Mouse (Mus musculus) gastrocnemius, postnatal 25 days (tissue): ENCODE data around the gene Ip6k1. TPM values are rescaled to one million over a fixed set of nuclear protein-coding genes. Genes with fewer than 3 reads are reported as not detected.

Source experiments
- DNase-seq: peaks from one replicate; pipeline ENCODE4 v3.0.0; 2022
- total RNA-seq, 2 experiments: library from RNA; stranded (reverse); gene quantifications; 1 replicate in 1 of 2; 2 replicates in 1 of 2; pipeline ENCODE4 v1.2.3; 2021

Gene Ip6k1
- total RNA-seq, 2 experiments from 2014 or later = 21.0 to 23.3 TPM

DNA sequence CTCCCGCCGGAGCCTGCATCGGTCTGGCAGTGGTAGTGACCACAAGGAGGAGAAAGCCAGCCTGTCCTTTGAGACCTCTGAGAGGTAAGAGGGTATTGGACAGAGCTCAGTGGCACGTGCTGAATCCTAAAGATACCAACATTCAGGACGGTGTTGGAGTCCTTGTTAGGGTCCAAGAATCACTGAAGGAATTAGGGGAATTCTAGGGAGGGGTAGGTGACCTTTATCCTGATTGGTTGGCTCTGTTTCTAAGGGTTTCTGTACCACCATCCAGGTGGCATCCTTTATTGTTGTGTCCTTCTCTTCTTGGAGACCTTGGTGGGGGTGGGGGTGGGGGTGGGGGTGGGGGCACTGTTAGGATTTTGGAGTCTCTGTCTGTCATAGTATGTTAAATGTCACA is 29.8 kb downstream of the Ip6k1 start:
- no peak for DNase-seq

- no peak for DNase-seq
These were observed 33.2 kb downstream of the Ip6k1 start for GRCm38 (mm10) chr9:108035331-108036156.

DNA sequence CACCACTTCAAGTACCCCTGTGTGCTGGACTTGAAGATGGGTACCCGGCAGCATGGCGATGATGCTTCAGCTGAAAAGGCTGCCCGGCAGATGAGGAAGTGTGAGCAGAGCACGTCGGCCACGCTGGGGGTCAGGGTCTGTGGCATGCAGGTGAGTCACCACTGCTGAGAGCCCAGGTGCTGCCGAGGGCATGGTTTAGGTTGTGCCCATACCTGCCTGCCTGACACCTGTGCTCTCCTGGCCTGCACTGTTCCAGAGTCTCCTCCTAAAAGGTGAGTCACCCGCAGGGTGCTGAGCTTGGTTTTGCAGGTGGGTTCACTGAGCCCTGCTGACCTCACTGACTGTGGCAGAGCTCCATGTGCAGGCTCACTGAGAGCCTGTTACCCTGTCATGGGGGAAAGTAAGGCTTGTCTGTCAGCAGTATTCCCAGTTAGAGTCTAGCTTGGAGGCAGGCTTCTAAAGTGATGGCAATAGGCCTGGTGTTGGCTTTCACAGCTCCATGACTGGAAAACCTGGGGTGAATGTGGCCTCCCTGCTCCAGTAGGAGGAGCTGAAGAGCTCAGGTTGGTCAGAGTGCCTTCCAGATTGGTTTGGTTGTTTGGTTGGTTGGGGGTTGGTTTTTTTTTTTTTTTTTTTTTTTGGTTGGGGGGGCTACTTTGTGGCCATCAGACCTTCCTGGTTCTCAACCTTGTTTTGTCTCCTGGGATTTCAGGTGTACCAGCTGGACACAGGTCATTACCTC is 42.6 kb downstream of the Ip6k1 start:
- DNase-seq = no peak

GRCm38 (mm10) chr9:108046582-108046981 is 44.3 kb downstream of the Ip6k1 start:
- DNase-seq = peak; percentile 25

- DNase-seq = peak; percentile 5
These were observed 45.6 kb downstream of the Ip6k1 start for GRCm38 (mm10) chr9:108047601-108048565.

- no peak for DNase-seq
These were observed 46.3 kb downstream of the Ip6k1 start for GRCm38 (mm10) chr9:108048566-108048955.

GRCm38 (mm10) chr9:108049016-108049455 is 46.7 kb downstream of the Ip6k1 start, which contains the start of gene Gmppb:
Gmppb (plus strand) TSS chr9:108049242.
- peak; percentile 97 for DNase-seq

DNA sequence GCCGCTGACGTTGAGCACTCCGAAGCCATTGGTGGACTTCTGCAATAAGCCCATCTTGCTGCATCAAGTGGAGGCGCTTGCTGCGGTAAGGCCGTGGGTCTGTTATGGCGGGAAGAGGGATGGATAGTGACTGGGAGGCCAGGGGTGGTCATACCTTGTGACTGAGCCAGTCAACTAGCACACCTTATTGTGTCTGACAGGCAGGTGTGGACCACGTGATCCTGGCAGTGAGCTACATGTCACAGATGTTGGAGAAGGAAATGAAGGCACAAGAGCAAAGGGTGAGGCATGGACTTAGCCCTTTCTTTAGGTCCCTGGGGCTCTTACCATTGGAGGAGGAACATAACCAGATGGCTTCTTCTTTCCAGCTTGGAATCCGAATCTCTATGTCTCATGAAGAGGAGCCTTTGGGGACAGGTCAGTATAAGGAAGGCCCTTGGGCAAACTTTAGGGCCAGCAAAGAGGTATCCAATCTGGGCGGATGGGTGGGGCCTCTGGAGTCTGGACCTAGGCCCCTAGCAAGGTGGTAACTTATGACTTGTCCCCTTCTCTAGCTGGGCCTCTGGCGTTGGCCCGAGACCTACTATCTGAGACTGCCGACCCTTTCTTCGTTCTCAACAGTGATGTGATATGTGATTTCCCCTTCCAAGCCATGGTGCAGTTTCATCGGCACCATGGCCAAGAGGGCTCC is 47.4 kb downstream of the Ip6k1 start:
- DNase-seq = peak; percentile 7

GRCm38 (mm10) chr9:108051184-108051930 is 49.1 kb downstream of the Ip6k1 start:
- peak; percentile 10 for DNase-seq

- DNase-seq = no peak
These were observed 49.6 kb downstream of the Ip6k1 start for GRCm38 (mm10) chr9:108051931-108052220.

GRCm38 (mm10) chr9:108052411-108052810 is 50.1 kb downstream of the Ip6k1 start:
- no peak for DNase-seq

DNA sequence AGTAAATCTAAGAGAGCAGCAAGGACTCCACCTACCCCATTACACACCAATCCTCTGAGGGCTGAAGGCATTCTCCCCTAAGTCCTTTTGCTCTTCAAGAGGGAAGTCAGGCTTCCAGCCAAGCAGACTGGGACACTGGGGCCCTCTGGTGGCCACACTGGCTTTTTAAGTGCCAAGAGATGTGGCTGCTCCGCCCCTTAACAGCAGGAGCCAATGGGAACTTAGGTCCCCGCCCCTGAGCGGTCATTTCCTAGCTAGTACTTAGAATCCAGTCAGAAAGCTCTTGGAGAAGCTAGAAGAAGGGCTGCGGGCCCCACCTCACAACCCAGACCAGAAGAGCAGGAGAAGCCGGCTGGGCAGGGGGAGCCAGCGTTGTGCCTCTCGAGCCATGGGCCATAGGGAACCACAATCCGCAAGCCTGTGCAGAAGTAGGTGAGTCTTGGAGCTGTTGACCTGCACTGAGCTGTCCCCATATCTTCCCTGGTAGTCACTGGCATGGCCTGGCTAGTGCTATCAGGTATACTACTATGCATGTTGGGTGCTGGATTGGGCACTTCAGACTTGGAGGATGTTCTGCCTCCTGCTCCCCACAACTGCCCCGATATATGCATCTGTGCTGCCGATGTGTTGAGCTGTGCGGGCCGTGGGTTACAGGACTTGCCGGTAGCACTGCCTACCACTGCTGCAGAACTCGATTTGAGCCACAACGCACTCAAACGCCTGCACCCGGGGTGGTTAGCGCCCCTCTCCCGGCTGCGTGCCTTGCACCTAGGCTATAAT is 50.8 kb downstream of the Ip6k1 start, which contains the start of gene Amigo3:
Amigo3 (plus strand) TSS at position 275 of the 780 bp plus-strand sequence.
- DNase-seq = peak; percentile 93

DNA sequence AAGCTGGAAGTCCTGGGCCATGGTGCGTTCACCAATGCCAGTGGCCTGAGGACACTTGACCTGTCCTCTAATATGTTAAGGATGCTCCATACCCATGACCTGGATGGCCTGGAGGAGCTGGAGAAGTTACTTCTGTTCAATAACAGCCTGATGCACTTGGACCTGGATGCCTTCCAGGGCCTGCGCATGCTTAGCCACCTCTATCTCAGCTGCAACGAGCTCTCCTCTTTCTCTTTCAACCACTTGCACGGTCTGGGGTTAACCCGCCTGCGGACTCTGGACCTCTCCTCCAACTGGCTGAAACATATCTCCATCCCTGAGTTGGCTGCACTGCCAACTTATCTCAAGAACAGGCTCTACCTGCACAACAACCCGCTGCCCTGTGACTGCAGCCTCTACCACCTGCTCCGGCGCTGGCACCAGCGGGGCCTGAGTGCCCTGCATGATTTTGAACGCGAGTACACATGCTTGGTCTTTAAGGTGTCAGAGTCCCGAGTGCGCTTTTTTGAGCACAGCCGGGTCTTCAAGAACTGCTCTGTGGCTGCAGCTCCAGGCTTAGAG is 51.4 kb downstream of the Ip6k1 start:
- peak; percentile 16 for DNase-seq

DNA sequence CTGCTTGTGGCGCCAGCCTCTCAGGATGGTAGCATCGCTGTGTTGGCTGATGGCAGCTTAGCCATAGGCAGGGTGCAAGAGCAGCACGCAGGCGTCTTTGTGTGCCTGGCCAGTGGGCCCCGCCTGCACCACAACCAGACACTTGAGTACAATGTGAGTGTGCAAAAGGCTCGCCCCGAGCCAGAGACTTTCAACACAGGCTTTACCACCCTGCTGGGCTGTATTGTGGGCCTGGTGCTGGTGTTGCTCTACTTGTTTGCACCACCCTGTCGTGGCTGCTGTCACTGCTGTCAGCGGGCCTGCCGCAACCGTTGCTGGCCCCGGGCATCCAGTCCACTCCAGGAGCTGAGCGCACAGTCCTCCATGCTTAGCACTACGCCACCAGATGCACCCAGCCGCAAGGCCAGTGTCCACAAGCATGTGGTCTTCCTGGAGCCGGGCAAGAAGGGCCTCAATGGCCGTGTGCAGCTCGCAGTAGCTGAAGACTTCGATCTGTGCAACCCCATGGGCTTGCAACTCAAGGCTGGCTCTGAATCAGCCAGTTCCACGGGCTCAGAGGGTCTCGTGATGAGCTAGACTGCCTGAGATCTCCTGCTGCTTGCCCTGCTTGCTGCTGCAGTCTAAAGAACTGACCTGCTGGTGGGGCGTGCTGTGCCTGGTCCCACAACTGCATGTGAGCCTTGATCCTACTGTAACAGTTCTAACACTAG is 52.2 kb downstream of the Ip6k1 start:
- DNase-seq = no peak

GRCm38 (mm10) chr9:108055061-108055460 is 52.8 kb downstream of the Ip6k1 start:
- no peak for DNase-seq

GRCm38 (mm10) chr9:108055661-108056237 is 53.4 kb downstream of the Ip6k1 start:
- DNase-seq = no peak

GRCm38 (mm10) chr9:108056361-108057261 is 54.3 kb downstream of the Ip6k1 start:
- DNase-seq = peak; percentile 22

GRCm38 (mm10) chr9:108057262-108057562 is 54.9 kb downstream of the Ip6k1 start:
- peak; percentile 73 for DNase-seq
